Mouse (Mus musculus) olfactory bulb, adult 2 months (tissue): ENCODE measurements around the gene Mreg. TPM values are rescaled to one million over a fixed set of nuclear protein-coding genes. Genes with fewer than 3 reads are reported as not detected.

Experiments
- H3K27ac ChIP-seq: fragments of 200-500 bp; 2 replicates; pipeline ENCODE4 v1.5.1; 2012; ENCODE audit warnings: low read depth, low read length; ENCODE audit not compliant: insufficient read depth
- H3K4me1 ChIP-seq: fragments of 200-500 bp; 2 replicates; pipeline ENCODE4 v1.6.1; 2012; ENCODE audit warnings: low read length; ENCODE audit not compliant: control insufficient read depth, insufficient read depth
- H3K4me3 ChIP-seq: fragments of 200-500 bp; 2 replicates; pipeline ENCODE4 v1.5.1; 2012; ENCODE audit warnings: mild to moderate bottlenecking, low read depth, low read length, moderate library complexity; ENCODE audit not compliant: insufficient read depth
- CTCF ChIP-seq: fragments of 200-500 bp; IDR thresholded peaks from 2 replicates; pipeline ENCODE4 v1.5.1; 2012; ENCODE audit warnings: low read depth, mild to moderate bottlenecking, low read length, moderate library complexity; ENCODE audit not compliant: insufficient read depth
- POLR2A ChIP-seq: fragments of 200-500 bp; IDR thresholded peaks from 2 replicates; pipeline ENCODE4 v1.6.1; 2012; ENCODE audit warnings: mild to moderate bottlenecking, low read depth, low read length, moderate library complexity; ENCODE audit not compliant: insufficient read depth
- WGBS: fragments of 180-500 bp; shearing (Covaris S2); methylation state at CpG from one replicate; pipeline ENCODE4 v1.1.7; 2018; 5-methylcytosine and 5-hydroxymethylcytosine counted together
- polyA plus RNA-seq: library from polyadenylated mRNA; stranded (reverse); fragments of >200 nt; gene quantifications from 2 replicates; pipeline ENCODE4 v1.2.4, GENCODE M21; 2012; ENCODE audit warnings: low replicate concordance; ENCODE audit not compliant: missing spikeins, insufficient read depth, insufficient read length

The Mreg gene
- polyA plus RNA-seq, 1 experiment: not detected

GRCm38 (mm10) chr1:72121608-72122185 lies 90.4 kb downstream of the Mreg start:
- Histone ChIP-seq H3K27ac (no peak overlapping the region), H3K4me1 (no peaks in the 10 kb centered on the region), H3K4me3 (no peak overlapping the region)
- 88% methylated on average over 17 of the region's 17 CpGs for WGBS
- TF ChIP-seq CTCF (no peak), POLR2A (no peak)

GRCm38 (mm10) chr1:72119981-72120380 lies 92.1 kb downstream of the Mreg start:
- WGBS: 81% methylated on average over 4 of the region's 4 CpGs
- Histone ChIP-seq H3K27ac (no peak overlapping the region), H3K4me3 (no peak overlapping the region), H3K4me1 (no peaks in the 10 kb centered on the region)
- TF ChIP-seq CTCF (no peak), POLR2A (no peak)

- TF ChIP-seq CTCF: no peak
- Histone ChIP-seq H3K4me3 (no peak overlapping the region), H3K27ac (no peak overlapping the region), H3K4me1 (no peaks in the 10 kb centered on the region)
- 82% methylated on average over 5 of the region's 5 CpGs for whole genome bisulfite sequencing
These were observed 97.9 kb downstream of the Mreg start for GRCm38 (mm10) chr1:72114206-72114605.

Other genes with a start within 250 kb of the Mreg start
- not detected in 2 replicates for gene Pecr, start 72.0 kb upstream of the Mreg start, polyA plus RNA-seq
- not detected in 2 replicates for gene Tmem169, start 72.1 kb upstream of the Mreg start, polyA plus RNA-seq
- gene Xrcc5, start 95.1 kb upstream of the Mreg start, polyA plus RNA-seq: not detected in 2 replicates